Mouse (Mus musculus): Measurements from ENCODE around the gene Nrxn3. TPM values are rescaled to one million over a fixed set of nuclear protein-coding genes. Genes with fewer than 3 reads are reported as not detected.

The Nrxn3 gene
- polyA plus RNA-seq, 1 experiment from 2014 or later = 96.7 TPM

DNA sequence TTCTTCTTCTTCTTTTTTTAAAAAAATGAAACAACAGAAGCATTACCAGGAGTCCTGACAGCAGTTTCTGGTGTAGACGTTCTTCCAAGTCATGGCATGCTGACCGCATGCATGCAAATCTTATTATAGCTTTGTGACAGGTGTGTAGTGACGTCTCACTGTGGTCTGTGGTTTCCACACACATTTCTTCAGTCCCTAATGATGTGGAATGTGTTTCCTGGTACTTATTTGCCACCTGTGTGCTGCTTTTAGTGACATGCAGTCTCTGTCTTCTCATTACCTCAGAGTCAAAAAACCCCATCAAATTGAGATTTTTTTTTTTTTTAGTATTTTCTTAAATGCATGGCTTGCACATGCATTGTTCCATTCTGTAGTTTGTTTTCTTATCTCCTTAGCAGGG is 222.3 kb downstream of the Nrxn3 start:
- Histone ChIP-seq H3K9ac (replicated peaks) (no peak overlapping the region), H3K27ac (replicated peaks) (no peak overlapping the region), H3K27me3 (replicated peaks) (no peaks in the 10 kb centered on the region), H3K4me3 (replicated peaks) (no peak overlapping the region), H3K9me3 (replicated peaks) (no peaks in the 10 kb centered on the region), H3K4me2 (no peak overlapping the region), H3K4me1 (no peaks in the 10 kb centered on the region), H3K36me3 (no peaks in the 10 kb centered on the region)
- ATAC-seq (ENCODE audit: low FRiP score) = no peak
- WGBS = 77% methylated on average over 3 of the region's 3 CpGs

DNA sequence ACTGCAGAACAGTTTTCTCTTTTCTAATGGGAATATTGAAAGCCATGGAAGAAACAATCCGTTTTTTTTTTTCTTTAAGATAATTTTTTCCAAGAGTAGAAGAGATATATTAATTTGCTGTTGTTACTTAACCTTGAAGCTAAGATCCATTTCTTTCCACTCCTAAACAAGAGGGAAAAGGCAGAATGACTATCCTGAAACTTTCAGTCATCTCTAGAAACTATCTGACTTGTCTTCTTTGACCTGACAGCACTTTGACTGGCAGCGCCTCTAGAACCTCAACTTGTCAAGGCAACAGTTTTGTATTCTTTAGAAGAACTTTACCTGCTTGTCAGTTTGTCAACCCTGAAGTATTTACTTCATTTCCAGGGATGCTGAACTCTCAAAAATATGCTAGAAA is 227.2 kb downstream of the Nrxn3 start:
- H3K27ac ChIP-seq (replicated peaks) = no peak overlapping the region
- no peak for ATAC-seq (ENCODE audit: low FRiP score)
- no peaks in the 10 kb centered on the region for H3K9me3 ChIP-seq (replicated peaks)
- H3K36me3 ChIP-seq = no peaks in the 10 kb centered on the region
- H3K4me1 ChIP-seq = no peaks in the 10 kb centered on the region
- no peaks in the 10 kb centered on the region for H3K27me3 ChIP-seq (replicated peaks)
- no peak overlapping the region for H3K9ac ChIP-seq (replicated peaks)
- H3K4me3 ChIP-seq (replicated peaks) = no peak overlapping the region
- no peak overlapping the region for H3K4me2 ChIP-seq
- 87% methylated on average over 2 of the region's 2 CpGs for WGBS

GRCm38 (mm10) chr12:88952937-88953600 is 230.4 kb downstream of the Nrxn3 start:
- 67% methylated on average over 7 of the region's 7 CpGs for WGBS
- H3K9me3 ChIP-seq (replicated peaks) = no peaks in the 10 kb centered on the region
- no peaks in the 10 kb centered on the region for H3K36me3 ChIP-seq
- H3K4me3 ChIP-seq (replicated peaks) = no peak overlapping the region
- no peaks in the 10 kb centered on the region for H3K27me3 ChIP-seq (replicated peaks)
- no peak overlapping the region for H3K9ac ChIP-seq (replicated peaks)
- no peaks in the 10 kb centered on the region for H3K4me1 ChIP-seq
- no peak for ATAC-seq (ENCODE audit: low FRiP score)
- H3K4me2 ChIP-seq = no peak overlapping the region
- no peak overlapping the region for H3K27ac ChIP-seq (replicated peaks)

GRCm38 (mm10) chr12:88953801-88954200 is 231.1 kb downstream of the Nrxn3 start:
- Histone ChIP-seq H3K9ac (replicated peaks) (no peak overlapping the region), H3K36me3 (no peaks in the 10 kb centered on the region), H3K9me3 (replicated peaks) (no peaks in the 10 kb centered on the region), H3K27me3 (replicated peaks) (no peaks in the 10 kb centered on the region), H3K27ac (replicated peaks) (no peak overlapping the region), H3K4me3 (replicated peaks) (no peak overlapping the region), H3K4me1 (no peaks in the 10 kb centered on the region), H3K4me2 (no peak overlapping the region)
- 73% methylated on average over 4 of the region's 4 CpGs for WGBS
- ATAC-seq (ENCODE audit: low FRiP score) = no peak

GRCm38 (mm10) chr12:88957431-88957830 is 234.8 kb downstream of the Nrxn3 start:
- ATAC-seq (ENCODE audit: low FRiP score) = no peak
- H3K4me2 ChIP-seq = no peak overlapping the region
- 56% methylated on average over 3 of the region's 3 CpGs for WGBS

DNA sequence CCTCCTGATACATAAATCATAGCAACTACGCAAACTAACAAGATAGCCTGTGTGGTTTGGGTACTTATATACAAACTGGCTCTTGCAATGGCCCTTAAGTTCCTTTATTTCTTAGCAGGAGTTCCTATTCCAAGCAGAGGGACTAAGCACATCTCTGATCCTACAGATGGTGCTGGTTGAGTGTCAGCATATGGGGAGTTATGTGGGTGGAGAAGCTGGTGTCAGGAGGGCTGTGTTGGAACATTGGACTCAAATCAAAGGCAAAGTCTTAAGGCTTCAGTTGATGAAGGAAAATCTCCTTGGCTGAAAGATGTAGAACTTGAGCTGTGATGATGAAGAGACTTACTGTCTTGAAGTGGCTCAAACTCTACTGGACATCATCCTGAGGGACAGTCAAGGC is 238.1 kb downstream of the Nrxn3 start:
- H3K27ac ChIP-seq (replicated peaks) = no peak overlapping the region
- H3K9ac ChIP-seq (replicated peaks) = no peak overlapping the region
- WGBS = 93% methylated on average over 1 of the region's 1 CpGs

More at GRCm38 (mm10) chr12:88957431-88957830, 234.8 kb downstream of the Nrxn3 start:
- H3K4me1 ChIP-seq = no peaks in the 10 kb centered on the region
- no peak overlapping the region for H3K4me3 ChIP-seq (replicated peaks)
- H3K9ac ChIP-seq (replicated peaks) = no peak overlapping the region
- H3K27me3 ChIP-seq (replicated peaks) = no peaks in the 10 kb centered on the region
- H3K9me3 ChIP-seq (replicated peaks) = no peaks in the 10 kb centered on the region
- H3K27ac ChIP-seq (replicated peaks) = no peak overlapping the region
- no peaks in the 10 kb centered on the region for H3K36me3 ChIP-seq

GRCm38 (mm10) chr12:88966329-88966728 is 243.7 kb downstream of the Nrxn3 start:
- Histone ChIP-seq H3K27ac (replicated peaks) (no peak overlapping the region), H3K4me3 (replicated peaks) (no peak overlapping the region), H3K27me3 (replicated peaks) (no peaks in the 10 kb centered on the region), H3K4me1 (no peaks in the 10 kb centered on the region), H3K9me3 (replicated peaks) (no peaks in the 10 kb centered on the region), H3K9ac (replicated peaks) (no peak overlapping the region), H3K4me2 (no peak overlapping the region), H3K36me3 (no peaks in the 10 kb centered on the region)
- 89% methylated on average over 4 of the region's 4 CpGs for WGBS
- ATAC-seq (ENCODE audit: low FRiP score) = no peak

More for the DNA sequence above, 238.1 kb downstream of the Nrxn3 start:
- H3K4me3 ChIP-seq (replicated peaks) = no peak overlapping the region
- no peaks in the 10 kb centered on the region for H3K36me3 ChIP-seq
- H3K4me1 ChIP-seq = no peaks in the 10 kb centered on the region
- no peaks in the 10 kb centered on the region for H3K27me3 ChIP-seq (replicated peaks)
- no peak overlapping the region for H3K4me2 ChIP-seq
- no peaks in the 10 kb centered on the region for H3K9me3 ChIP-seq (replicated peaks)
- ATAC-seq (ENCODE audit: low FRiP score) = no peak

DNA sequence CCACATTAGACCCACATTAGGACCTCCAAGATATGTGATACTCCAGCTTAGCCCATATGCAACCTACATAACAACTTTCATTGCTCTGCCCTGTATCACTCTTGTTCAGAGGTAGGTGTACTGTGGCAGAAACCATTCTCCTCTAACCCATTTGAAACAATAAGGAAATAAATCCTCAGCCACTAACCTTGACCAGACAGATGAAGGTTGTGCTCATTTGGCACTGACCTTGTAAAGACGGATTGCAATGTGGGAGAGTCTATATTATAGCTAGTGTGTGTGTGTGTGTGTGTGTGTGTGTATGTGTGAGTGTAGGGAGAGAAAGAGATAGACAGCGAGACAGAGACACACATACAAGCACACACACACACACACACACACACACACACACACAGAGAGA is 253.9 kb downstream of the Nrxn3 start:
- WGBS = 66% methylated on average over 1 of the region's 2 CpGs
- Histone ChIP-seq H3K36me3 (no peaks in the 10 kb centered on the region), H3K27me3 (replicated peaks) (no peaks in the 10 kb centered on the region), H3K9ac (replicated peaks) (no peak overlapping the region), H3K4me1 (no peaks in the 10 kb centered on the region), H3K27ac (replicated peaks) (no peak overlapping the region), H3K9me3 (replicated peaks) (no peaks in the 10 kb centered on the region), H3K4me3 (replicated peaks) (no peak overlapping the region), H3K4me2 (no peak overlapping the region)
- no peak for ATAC-seq (ENCODE audit: low FRiP score)

DNA sequence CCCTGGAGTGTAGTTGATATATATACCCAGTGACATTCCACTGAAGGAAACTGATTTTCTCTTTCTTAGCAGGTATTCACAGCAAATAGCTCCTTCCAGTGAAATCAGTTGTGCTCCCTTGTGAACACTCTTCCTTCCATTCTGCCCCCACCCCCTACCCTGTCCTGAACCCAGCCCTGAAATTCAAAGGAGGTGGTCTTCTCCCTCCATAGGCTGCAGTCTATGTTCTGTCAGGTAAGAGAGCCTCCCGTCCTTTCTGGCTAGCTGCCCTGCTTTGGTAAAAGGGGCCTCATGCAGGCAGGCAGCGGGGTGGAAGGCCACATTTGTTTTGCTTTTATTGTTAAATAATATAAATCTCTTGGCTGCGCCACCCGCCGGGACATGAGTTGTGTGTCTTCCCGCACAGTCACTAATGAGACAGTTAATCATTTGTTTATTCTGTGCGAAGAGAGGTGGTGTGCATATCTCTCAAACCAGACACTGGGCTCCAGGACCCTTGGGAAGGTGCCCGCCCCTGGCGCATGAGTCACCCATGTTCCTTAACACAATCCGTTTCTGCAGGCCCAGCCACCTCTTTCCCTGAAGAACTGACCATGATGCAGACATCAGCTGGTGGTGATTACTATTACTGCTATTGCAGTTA is 261.1 kb downstream of the Nrxn3 start:
- H3K4me1 ChIP-seq = peaks cover 19% of the 10 kb centered on the region
- no peaks in the 10 kb centered on the region for H3K9me3 ChIP-seq (replicated peaks)
- no peak overlapping the region for H3K4me3 ChIP-seq (replicated peaks)
- H3K4me2 ChIP-seq = no peak overlapping the region
- peak; percentile 71; the same call in 1 of the 2 replicates for ATAC-seq (ENCODE audit: low FRiP score)
- no peak overlapping the region for H3K27ac ChIP-seq (replicated peaks)
- no peak overlapping the region for H3K9ac ChIP-seq (replicated peaks)
- WGBS = 8% methylated on average over 10 of the region's 10 CpGs
- H3K36me3 ChIP-seq = no peaks in the 10 kb centered on the region
- no peaks in the 10 kb centered on the region for H3K27me3 ChIP-seq (replicated peaks)

GRCm38 (mm10) chr12:88984375-88984774 is 261.7 kb downstream of the Nrxn3 start:
- Histone ChIP-seq H3K4me2 (peak overlapping the region; percentile 3; the same call in 1 of the 2 replicates), H3K4me1 (peaks cover 19% of the 10 kb centered on the region), H3K4me3 (replicated peaks) (no peak overlapping the region), H3K9me3 (replicated peaks) (no peaks in the 10 kb centered on the region), H3K27ac (replicated peaks) (peak overlapping the region; percentile 55; the same call in 1 of the 2 replicates), H3K9ac (replicated peaks) (no peak overlapping the region), H3K27me3 (replicated peaks) (no peaks in the 10 kb centered on the region), H3K36me3 (no peaks in the 10 kb centered on the region)
- no peak for ATAC-seq (ENCODE audit: low FRiP score)
- 8% methylated on average over 8 of the region's 8 CpGs for WGBS

DNA sequence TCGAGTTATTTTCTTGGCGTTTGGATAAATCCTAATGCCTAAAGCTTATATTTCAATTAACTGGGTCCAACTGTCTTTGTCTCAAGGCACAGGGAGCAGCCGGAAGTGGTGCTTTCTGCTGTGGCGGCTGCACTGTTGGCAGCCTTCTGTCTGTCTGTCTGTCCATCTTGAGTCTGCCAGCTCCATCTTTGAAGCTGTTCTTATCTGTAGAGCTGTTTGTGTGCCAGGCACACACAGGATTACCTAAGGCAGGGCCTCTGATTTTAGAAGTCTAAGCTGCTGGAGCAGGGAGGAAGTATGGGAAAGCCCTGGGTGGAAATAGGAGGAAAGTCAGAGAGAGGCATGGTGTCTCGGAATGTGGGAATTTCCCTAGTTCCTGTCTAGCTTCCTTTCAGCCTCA is 262.1 kb downstream of the Nrxn3 start:
- peaks cover 19% of the 10 kb centered on the region for H3K4me1 ChIP-seq

GRCm38 (mm10) chr12:88987046-88987445 is 264.4 kb downstream of the Nrxn3 start:
- Histone ChIP-seq H3K4me2 (no peak overlapping the region), H3K36me3 (no peaks in the 10 kb centered on the region), H3K4me3 (replicated peaks) (no peak overlapping the region), H3K27ac (replicated peaks) (no peak overlapping the region), H3K9me3 (replicated peaks) (no peaks in the 10 kb centered on the region), H3K27me3 (replicated peaks) (no peaks in the 10 kb centered on the region), H3K4me1 (peaks cover 19% of the 10 kb centered on the region), H3K9ac (replicated peaks) (no peak overlapping the region)
- ATAC-seq (ENCODE audit: low FRiP score) = no peak
- WGBS = 51% methylated on average over 4 of the region's 4 CpGs

More for the DNA sequence above, 262.1 kb downstream of the Nrxn3 start:
- no peaks in the 10 kb centered on the region for H3K9me3 ChIP-seq (replicated peaks)
- no peak for ATAC-seq (ENCODE audit: low FRiP score)
- peak overlapping the region; percentile 55 for H3K27ac ChIP-seq (replicated peaks)
- no peak overlapping the region for H3K9ac ChIP-seq (replicated peaks)
- H3K4me2 ChIP-seq = no peak overlapping the region
- H3K4me3 ChIP-seq (replicated peaks) = no peak overlapping the region
- no peaks in the 10 kb centered on the region for H3K36me3 ChIP-seq
- 30% methylated on average over 5 of the region's 5 CpGs for WGBS
- no peaks in the 10 kb centered on the region for H3K27me3 ChIP-seq (replicated peaks)

Data from neural tube, embryonic 15.5 days (tissue).